Mouse (Mus musculus) liver, postnatal 0 days (tissue): ENCODE results near the gene Pcgf1.

Experiments used
- CTCF ChIP-seq: sonication (generic); IDR thresholded peaks from 2 replicates; pipeline ENCODE4 v1.5.1; 2016; ENCODE audit warnings: antibody characterized with exemption, low read depth
- EP300 ChIP-seq: IDR thresholded peaks from 2 replicates; pipeline ENCODE4 v1.6.1; 2016; ENCODE audit warnings: antibody characterized with exemption, low read depth, mild to moderate bottlenecking

- TF ChIP-seq CTCF (no peak), EP300 (no peak)
Measured at GRCm38 (mm10) chr6:83084477-83084876, 6.8 kb downstream of the Pcgf1 start.
